Mouse (Mus musculus): ENCODE results near the gene Flt3. TPM values are rescaled to one million over a fixed set of nuclear protein-coding genes. Genes with fewer than 3 reads are reported as not detected.

Flt3 gene
- polyA plus RNA-seq, 1 experiment = 3.8 TPM

DNA sequence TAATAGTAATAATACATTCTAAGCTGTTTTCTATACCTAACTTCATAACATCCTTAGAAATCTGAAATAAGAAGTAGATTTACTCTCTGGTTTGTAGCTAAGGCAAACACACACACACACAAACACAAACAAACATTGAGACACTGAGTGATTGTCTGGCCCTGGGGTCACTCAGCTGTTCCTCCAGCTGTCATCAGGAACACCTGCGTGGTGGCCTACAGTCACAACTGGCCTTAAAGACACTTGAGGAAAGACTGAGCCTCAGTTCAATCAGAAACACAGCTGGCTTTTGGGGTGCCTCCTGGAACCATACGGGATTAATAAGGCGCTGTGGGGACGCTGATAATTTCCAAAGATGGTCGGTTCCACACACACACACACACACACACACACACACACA is 103.0 kb downstream of the Flt3 start:
- H3K4me3 ChIP-seq (replicated peaks; ENCODE audit: control insufficient read depth, low read depth, low read length) = no peak overlapping the region
- no peak overlapping the region for H3K27ac ChIP-seq (ENCODE audit: control insufficient read depth, insufficient read depth, low read depth, low read length, poor library complexity)
- TF ChIP-seq POLR2A (IDR thresholded peaks at IDR 0.05; ENCODE audit: borderline replicate concordance, control insufficient read depth, low read depth, low read length) = no peak
- TF ChIP-seq CTCF (IDR thresholded peaks at IDR 0.05; ENCODE audit: control insufficient read depth, insufficient read depth, low read length) = no peak
- 63% methylated on average over 5 of the region's 5 CpGs for WGBS
- H3K4me1 ChIP-seq (ENCODE audit: control insufficient read depth, insufficient read depth, low read length) = no peaks in the 10 kb centered on the region

GRCm38 (mm10) chr5:147294121-147294520 is 106.2 kb downstream of the Flt3 start:
- 17% methylated on average over 20 of the region's 20 CpGs for WGBS
- no peaks in the 10 kb centered on the region for H3K4me1 ChIP-seq (ENCODE audit: control insufficient read depth, insufficient read depth, low read length)
- no peak overlapping the region for H3K4me3 ChIP-seq (replicated peaks; ENCODE audit: control insufficient read depth, low read depth, low read length)
- no peak for TF ChIP-seq CTCF (IDR thresholded peaks at IDR 0.05; ENCODE audit: control insufficient read depth, insufficient read depth, low read length)
- TF ChIP-seq POLR2A (IDR thresholded peaks at IDR 0.05; ENCODE audit: borderline replicate concordance, control insufficient read depth, low read depth, low read length) = no peak
- H3K27ac ChIP-seq (ENCODE audit: control insufficient read depth, insufficient read depth, low read depth, low read length, poor library complexity) = no peak overlapping the region

DNA sequence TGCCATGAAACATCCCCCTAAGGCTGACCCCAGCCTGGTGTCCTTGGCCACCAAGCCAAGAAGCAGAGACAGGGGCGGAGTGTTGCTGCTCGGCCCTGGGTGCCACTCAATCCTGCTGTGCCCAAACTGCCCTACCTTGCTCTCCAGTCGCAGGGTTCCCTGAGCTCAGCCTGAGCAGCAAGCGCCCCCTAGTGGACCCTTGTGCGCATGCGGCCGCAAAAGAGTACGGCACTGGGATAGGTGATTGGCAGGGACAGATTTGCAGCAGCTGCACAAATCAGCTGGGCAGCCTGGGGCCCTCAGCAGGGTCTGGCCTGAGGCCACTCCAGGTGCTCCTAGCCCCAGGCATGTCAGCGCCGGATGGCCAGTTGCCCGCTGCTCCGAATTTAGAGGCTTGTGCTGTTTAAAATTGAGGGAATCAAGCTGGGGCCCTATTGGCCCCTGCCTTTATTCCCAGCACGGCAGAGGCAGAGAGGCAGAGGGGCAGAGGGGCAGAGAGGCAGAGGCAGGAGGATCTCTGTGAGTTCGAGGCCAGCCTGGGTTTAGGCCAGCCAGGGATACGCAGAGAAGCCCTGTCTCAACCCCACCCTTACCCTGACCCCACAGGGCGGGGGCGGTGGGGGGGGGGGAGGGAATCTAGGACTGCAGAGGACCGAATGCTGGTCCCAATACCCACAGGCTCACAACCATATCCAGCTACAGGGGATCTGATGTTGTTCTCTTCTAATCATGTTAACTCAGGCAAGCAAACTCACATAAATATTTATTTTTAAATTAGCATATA is 107.0 kb downstream of the Flt3 start:
- no peak overlapping the region for H3K4me3 ChIP-seq (replicated peaks; ENCODE audit: control insufficient read depth, low read depth, low read length)
- TF ChIP-seq CTCF (IDR thresholded peaks at IDR 0.05; ENCODE audit: control insufficient read depth, insufficient read depth, low read length) (peak; percentile 85), POLR2A (IDR thresholded peaks at IDR 0.05; ENCODE audit: borderline replicate concordance, control insufficient read depth, low read depth, low read length) (no peak)
- H3K27ac ChIP-seq (ENCODE audit: control insufficient read depth, insufficient read depth, low read depth, low read length, poor library complexity) = no peak overlapping the region
- 17% methylated on average over 18 of the region's 18 CpGs for WGBS
- no peaks in the 10 kb centered on the region for H3K4me1 ChIP-seq (ENCODE audit: control insufficient read depth, insufficient read depth, low read length)

- TF ChIP-seq POLR2A (IDR thresholded peaks at IDR 0.05; ENCODE audit: borderline replicate concordance, control insufficient read depth, low read depth, low read length) (no peak), CTCF (IDR thresholded peaks at IDR 0.05; ENCODE audit: control insufficient read depth, insufficient read depth, low read length) (no peak)
- no peak overlapping the region for H3K4me3 ChIP-seq (replicated peaks; ENCODE audit: control insufficient read depth, low read depth, low read length)
- whole genome bisulfite sequencing = 20% methylated on average over 13 of the region's 13 CpGs
- no peak overlapping the region for H3K27ac ChIP-seq (ENCODE audit: control insufficient read depth, insufficient read depth, low read depth, low read length, poor library complexity)
- no peaks in the 10 kb centered on the region for H3K4me1 ChIP-seq (ENCODE audit: control insufficient read depth, insufficient read depth, low read length)
Observed at GRCm38 (mm10) chr5:147292506-147293120, 107.7 kb downstream of the Flt3 start.

GRCm38 (mm10) chr5:147291764-147292505 is 108.4 kb downstream of the Flt3 start:
- no peak overlapping the region for H3K27ac ChIP-seq (ENCODE audit: control insufficient read depth, insufficient read depth, low read depth, low read length, poor library complexity)
- H3K4me3 ChIP-seq (replicated peaks; ENCODE audit: control insufficient read depth, low read depth, low read length) = no peak overlapping the region
- TF ChIP-seq POLR2A (IDR thresholded peaks at IDR 0.05; ENCODE audit: borderline replicate concordance, control insufficient read depth, low read depth, low read length) = no peak
- TF ChIP-seq CTCF (IDR thresholded peaks at IDR 0.05; ENCODE audit: control insufficient read depth, insufficient read depth, low read length) = no peak
- no peaks in the 10 kb centered on the region for H3K4me1 ChIP-seq (ENCODE audit: control insufficient read depth, insufficient read depth, low read length)
- WGBS = 7% methylated on average over 16 of the region's 16 CpGs

DNA sequence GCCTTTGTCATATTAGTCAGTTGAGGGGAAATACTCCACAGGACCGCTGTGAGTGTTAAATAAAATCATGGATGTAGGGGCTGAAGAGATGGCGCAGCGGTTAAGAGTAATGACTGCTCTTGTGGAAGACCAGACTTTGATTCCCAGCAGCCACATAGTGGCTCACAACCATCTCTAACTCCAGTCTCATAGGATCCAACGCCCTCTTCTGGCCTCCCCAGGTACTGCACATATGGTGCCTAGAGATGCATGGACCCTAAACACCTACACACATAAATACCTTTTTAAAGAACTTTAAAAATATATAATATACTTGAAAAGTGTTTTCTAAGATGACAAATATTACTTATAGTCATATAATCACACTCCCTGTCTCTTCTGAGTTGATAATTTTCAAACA is 115.9 kb downstream of the Flt3 start:
- TF ChIP-seq CTCF (IDR thresholded peaks at IDR 0.05; ENCODE audit: control insufficient read depth, insufficient read depth, low read length) = no peak
- TF ChIP-seq POLR2A (IDR thresholded peaks at IDR 0.05; ENCODE audit: borderline replicate concordance, control insufficient read depth, low read depth, low read length) = no peak
- WGBS = 74% methylated on average over 4 of the region's 4 CpGs
- Histone ChIP-seq H3K4me1 (ENCODE audit: control insufficient read depth, insufficient read depth, low read length) (no peaks in the 10 kb centered on the region), H3K27ac (ENCODE audit: control insufficient read depth, insufficient read depth, low read depth, low read length, poor library complexity) (no peak overlapping the region), H3K4me3 (replicated peaks; ENCODE audit: control insufficient read depth, low read depth, low read length) (no peak overlapping the region)

Other genes with a start within 250 kb of the Flt3 start
- not detected in 2 replicates for gene Gsx1, start 211.8 kb downstream of the Flt3 start, polyA plus RNA-seq (2011; ENCODE audit: insufficient read depth, insufficient read length, low replicate concordance, missing spikeins)
- not detected in 2 replicates for gene Pdx1, start 130.5 kb downstream of the Flt3 start, polyA plus RNA-seq (2011; ENCODE audit: insufficient read depth, insufficient read length, low replicate concordance, missing spikeins)
- gene Cdx2, start 93.2 kb downstream of the Flt3 start, polyA plus RNA-seq (2011; ENCODE audit: insufficient read depth, insufficient read length, low replicate concordance, missing spikeins) = not detected in 2 replicates
- gene Urad, start 78.0 kb downstream of the Flt3 start, polyA plus RNA-seq (2011; ENCODE audit: insufficient read depth, insufficient read length, low replicate concordance, missing spikeins) = not detected in 2 replicates
- gene Pan3, start 29.7 kb upstream of the Flt3 start, polyA plus RNA-seq (2011; ENCODE audit: insufficient read depth, insufficient read length, low replicate concordance, missing spikeins) = 89.2 and 180 TPM in 2 replicates

Data from bone marrow, adult 2 months (tissue).